Mouse (Mus musculus) right cerebral cortex, postnatal 4 days (tissue): ENCODE data around the gene Lrrc55.
A peak's percentile ranks its signal among the peaks of the same experiment; 100 is the strongest.

Experiments
- DNase-seq: peaks from one replicate; pipeline ENCODE4 v3.0.0-alpha.2; 2022

Lrrc55 gene

DNA sequence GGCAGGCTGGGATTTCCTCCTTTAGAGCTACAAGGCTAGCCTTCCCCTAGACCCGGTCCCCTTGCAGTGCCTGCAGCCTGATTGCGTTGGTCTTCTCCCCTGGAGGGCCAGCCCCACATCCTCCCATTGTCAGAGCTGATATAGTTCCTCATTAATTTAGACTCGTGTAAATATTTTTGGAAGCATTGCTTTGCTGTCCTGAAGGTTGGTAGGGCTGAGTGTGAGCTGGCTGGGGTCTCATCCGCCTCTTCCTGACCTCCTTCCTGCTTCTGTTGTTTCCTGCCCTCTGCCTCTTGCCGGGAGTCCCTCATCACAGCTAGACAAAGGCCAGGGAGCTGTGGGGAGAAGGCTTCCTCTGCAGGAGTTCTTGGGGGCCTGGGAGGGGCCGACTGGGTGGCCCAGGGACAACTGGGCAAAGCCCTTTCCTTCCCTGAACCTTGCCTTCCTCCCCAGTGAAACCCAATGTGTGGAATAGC lies 67.5 kb downstream of the Lrrc55 start:
- DNase-seq: no peak

DNA sequence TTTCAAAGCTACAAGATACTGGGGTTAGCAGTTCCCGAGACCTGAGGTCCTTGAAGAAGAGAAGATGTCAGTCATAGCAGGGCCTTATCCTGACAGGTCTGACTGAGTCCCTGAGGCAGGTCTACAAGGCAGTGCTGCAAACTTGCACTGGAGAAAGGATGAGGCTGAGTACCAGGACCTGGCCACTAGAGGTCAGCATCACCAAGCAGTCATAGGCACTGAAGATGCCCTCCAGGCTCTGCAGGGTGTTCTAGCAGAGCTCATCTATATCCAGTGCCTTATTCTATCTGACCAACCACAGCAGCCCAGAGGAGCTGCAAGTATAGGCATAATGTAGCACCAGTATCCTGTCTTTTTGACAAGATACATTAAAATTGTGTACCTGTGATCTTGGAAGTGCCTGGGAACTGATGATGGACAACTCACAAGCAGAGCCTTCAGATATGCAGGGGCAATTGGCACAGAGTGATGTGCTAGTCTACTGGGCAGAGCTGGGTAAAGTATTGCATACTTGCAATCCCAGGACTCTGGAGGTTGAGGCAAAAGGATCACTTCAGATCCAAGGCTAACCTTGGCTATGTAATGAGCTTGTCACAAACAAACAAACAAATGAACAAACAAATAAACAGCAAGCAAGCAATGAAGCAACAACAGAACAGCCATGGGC lies 73.0 kb downstream of the Lrrc55 start:
- peak; percentile 73 for DNase-seq

DNA sequence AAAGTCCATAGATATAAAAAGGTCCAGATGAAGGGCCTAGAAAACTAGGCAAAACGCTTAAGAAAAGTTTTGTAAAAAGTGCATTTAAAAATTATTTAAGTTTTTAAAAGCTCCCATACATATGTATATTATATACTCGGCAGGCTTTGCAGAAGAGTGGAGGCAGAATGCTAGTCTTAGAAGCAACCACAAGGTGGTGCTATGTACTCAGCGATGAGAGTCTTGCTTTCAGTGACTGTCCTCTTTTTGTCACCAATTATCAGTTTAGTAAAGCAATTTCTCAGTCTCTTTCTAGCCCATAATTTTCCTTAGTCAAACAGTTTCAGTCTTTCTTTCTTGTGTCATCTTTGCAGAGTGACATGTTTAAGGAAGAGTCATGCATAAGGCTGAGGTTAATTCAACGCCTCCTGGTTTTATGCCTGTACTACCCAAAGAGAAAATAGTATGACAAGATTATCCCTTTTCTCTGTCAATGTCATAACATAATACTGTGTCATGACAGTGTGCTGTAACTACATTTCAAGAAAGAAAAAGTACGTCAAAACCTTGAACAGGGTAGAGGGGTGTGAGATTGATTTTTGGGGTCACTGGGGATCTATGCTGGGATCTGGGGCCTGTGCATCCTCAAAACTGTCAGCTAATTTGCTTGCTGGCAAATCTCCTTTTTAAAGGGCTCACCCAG lies 73.7 kb downstream of the Lrrc55 start:
- no peak for DNase-seq
